Mouse (Mus musculus): ENCODE measurements around the gene Olfr457. TPM values are rescaled to one million over a fixed set of nuclear protein-coding genes. Genes with fewer than 3 reads are reported as not detected.

Olfr457 gene
- polyA plus RNA-seq, 1 experiment from 2014 or later: not detected

DNA sequence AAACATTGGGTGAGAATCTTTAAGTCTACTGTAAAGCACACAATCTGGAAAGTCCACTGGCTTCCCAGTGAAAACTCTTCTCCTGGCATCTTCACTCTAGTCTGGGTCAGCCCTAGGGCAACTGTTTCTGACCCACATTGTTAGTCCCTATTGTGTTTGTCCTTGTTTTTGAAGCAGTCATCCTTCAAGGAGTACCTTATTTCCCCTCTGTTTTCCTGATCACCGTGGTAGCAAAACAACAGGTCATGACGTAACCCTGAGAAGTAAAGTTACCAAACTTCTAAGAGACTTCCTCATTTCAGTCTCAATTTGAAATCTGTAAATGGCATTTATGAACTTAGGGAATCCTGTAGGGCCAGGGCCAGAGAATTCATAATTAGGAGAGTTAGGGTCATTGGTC lies 54.7 kb downstream of the Olfr457 start:
- WGBS: 73% methylated on average over 2 of the region's 2 CpGs
- ATAC-seq (ENCODE audit: insufficient read depth, low FRiP score, low TSS enrichment) (no peak), DNase-seq (ENCODE audit: low spot score) (no peak)
- H3K4me2 ChIP-seq (ENCODE audit: low read depth): no peak overlapping the region
- H3K9me3 ChIP-seq (ENCODE audit: control insufficient read depth, low read length): no peaks in the 10 kb centered on the region
- H3K4me1 ChIP-seq (ENCODE audit: control insufficient read depth, insufficient read depth, low read length): no peaks in the 10 kb centered on the region
- no peak overlapping the region for H3K9ac ChIP-seq (ENCODE audit: low read length)
- no peak overlapping the region for H3K4me3 ChIP-seq (ENCODE audit: low read depth, low read length)
- H3K27me3 ChIP-seq (ENCODE audit: control insufficient read depth, insufficient read depth, low read length): no peaks in the 10 kb centered on the region
- no peaks in the 10 kb centered on the region for H3K36me3 ChIP-seq (ENCODE audit: control insufficient read depth, insufficient read depth, low read length)
- H3K27ac ChIP-seq (ENCODE audit: low read depth, low read length): no peak overlapping the region

DNA sequence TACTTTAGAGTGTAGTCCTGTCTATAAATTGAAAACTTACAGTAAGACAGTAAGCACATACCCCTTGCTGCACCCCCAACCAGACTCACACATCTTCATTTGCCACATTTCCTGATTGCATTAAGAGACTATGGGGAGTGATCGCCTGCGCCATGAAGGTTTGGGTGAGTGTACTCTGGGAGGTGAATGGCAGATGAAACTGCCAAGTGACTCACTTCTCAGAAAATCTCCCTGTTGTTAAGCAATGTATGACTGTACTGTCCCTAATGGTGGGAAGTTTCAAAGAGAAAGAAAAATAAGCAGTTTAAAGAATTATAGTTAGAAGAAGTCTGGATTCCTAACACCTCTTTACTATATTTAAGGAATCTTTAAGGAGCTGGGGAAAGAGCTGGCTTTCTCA lies 56.7 kb downstream of the Olfr457 start:
- H3K4me2 ChIP-seq (ENCODE audit: low read depth): no peak overlapping the region
- WGBS: 95% methylated on average over 2 of the region's 2 CpGs
- H3K27me3 ChIP-seq (ENCODE audit: control insufficient read depth, insufficient read depth, low read length): no peaks in the 10 kb centered on the region
- no peak overlapping the region for H3K9ac ChIP-seq (ENCODE audit: low read length)
- H3K27ac ChIP-seq (ENCODE audit: low read depth, low read length): no peak overlapping the region
- H3K4me1 ChIP-seq (ENCODE audit: control insufficient read depth, insufficient read depth, low read length): no peaks in the 10 kb centered on the region
- no peaks in the 10 kb centered on the region for H3K36me3 ChIP-seq (ENCODE audit: control insufficient read depth, insufficient read depth, low read length)
- ATAC-seq (ENCODE audit: insufficient read depth, low FRiP score, low TSS enrichment) (no peak), DNase-seq (ENCODE audit: low spot score) (no peak)
- H3K9me3 ChIP-seq (ENCODE audit: control insufficient read depth, low read length): no peaks in the 10 kb centered on the region
- H3K4me3 ChIP-seq (ENCODE audit: low read depth, low read length): no peak overlapping the region

Other genes with a start within 250 kb of the Olfr457 start
- gene Gstk1, start 230.4 kb downstream of the Olfr457 start, polyA plus RNA-seq (2014; fragmentation: Nextera tagmentation; extraction: Ambion mirVana): 21.0 and 21.2 TPM in 2 replicates
- gene Tmem139, start 214.4 kb downstream of the Olfr457 start, polyA plus RNA-seq (2014; fragmentation: Nextera tagmentation; extraction: Ambion mirVana): 0.27 and 0.35 TPM in 2 replicates
- 69.2 and 72.0 TPM in 2 replicates for gene Casp2, start 211.3 kb downstream of the Olfr457 start, polyA plus RNA-seq (2014; fragmentation: Nextera tagmentation; extraction: Ambion mirVana)
- 0.92 and 1.7 TPM in 2 replicates for gene Clcn1, start 189.7 kb downstream of the Olfr457 start, polyA plus RNA-seq (2014; fragmentation: Nextera tagmentation; extraction: Ambion mirVana)
- 2.7 and 3.4 TPM in 2 replicates for gene Fam131b, start 151.7 kb downstream of the Olfr457 start, polyA plus RNA-seq (2014; fragmentation: Nextera tagmentation; extraction: Ambion mirVana)
- gene Zyx, start 126.7 kb downstream of the Olfr457 start, polyA plus RNA-seq (2014; fragmentation: Nextera tagmentation; extraction: Ambion mirVana): 86.3 and 87.0 TPM in 2 replicates
- 0.82 and 1.1 TPM in 2 replicates for gene Epha1, start 103.1 kb downstream of the Olfr457 start, polyA plus RNA-seq (2014; fragmentation: Nextera tagmentation; extraction: Ambion mirVana)
- not detected in 2 replicates for gene Tas2r143, start 76.1 kb downstream of the Olfr457 start, polyA plus RNA-seq (2014; fragmentation: Nextera tagmentation; extraction: Ambion mirVana)
- not detected in 2 replicates for gene Tas2r135, start 70.9 kb downstream of the Olfr457 start, polyA plus RNA-seq (2014; fragmentation: Nextera tagmentation; extraction: Ambion mirVana)
- gene Tas2r126, start 41.8 kb downstream of the Olfr457 start, polyA plus RNA-seq (2014; fragmentation: Nextera tagmentation; extraction: Ambion mirVana): not detected in 2 replicates
- gene Olfr458, start 11.1 kb downstream of the Olfr457 start, polyA plus RNA-seq (2014; fragmentation: Nextera tagmentation; extraction: Ambion mirVana): not detected in 2 replicates
- not detected in 2 replicates for gene Olfr456, start 10.9 kb upstream of the Olfr457 start, polyA plus RNA-seq (2014; fragmentation: Nextera tagmentation; extraction: Ambion mirVana)
- not detected in 2 replicates for gene Olfr455, start 71.3 kb upstream of the Olfr457 start, polyA plus RNA-seq (2014; fragmentation: Nextera tagmentation; extraction: Ambion mirVana)
- gene Tcaf3, start 121.4 kb upstream of the Olfr457 start, polyA plus RNA-seq (2014; fragmentation: Nextera tagmentation; extraction: Ambion mirVana): not detected in 2 replicates
- 1.6 and 1.8 TPM in 2 replicates for gene Tcaf2, start 168.9 kb upstream of the Olfr457 start, polyA plus RNA-seq (2014; fragmentation: Nextera tagmentation; extraction: Ambion mirVana)
- gene Tcaf1, start 233.8 kb upstream of the Olfr457 start, polyA plus RNA-seq (2014; fragmentation: Nextera tagmentation; extraction: Ambion mirVana): 149 and 168 TPM in 2 replicates